In genomic region chr19:26875601-26876000, GRCm38 (mm10) we compare ENCODE assay signal across 23 mouse cellular contexts. TPM values are rescaled to one million over a fixed set of nuclear protein-coding genes. Genes with fewer than 3 reads are reported as not detected.
DNase-seq lines count a peak whose midpoint lies in the region; ATAC-seq and TF ChIP-seq lines count a peak whose summit lies in the region.
"Had no signal": no experiment of that assay in that cellular context is flagged by ENCODE, and none has a peak within 500 bp of the region (broad histone marks: within the 10 kb centered on the region; RNA-seq: fewer than 3 reads in every experiment).

No protein-coding gene starts in this region.

- peak; percentile 6 for DNase-seq in heart, adult 11 months
- DNase-seq in heart, adult 9 months (ENCODE audit: low spot score in 2 of 2): no peak
- no peak for DNase-seq in midbrain, embryonic 10.5 days (ENCODE audit: low spot score)
- no peak for DNase-seq in midbrain, postnatal 0 days (ENCODE audit: low spot score)
- peak; percentile 65 for DNase-seq in brain, embryonic 14.5 days (ENCODE audit: low read depth)
- DNase-seq in gastrocnemius, postnatal 36 days: no peak
- DNase-seq: adrenal gland, adult 2 months; adrenal gland, postnatal 25 days; cerebellum, adult 2 months; cerebellum, postnatal 25 days; heart, adult 2 months; kidney, adult 18-20 months had no signal

- no peak overlapping the region for H3K4me3 ChIP-seq in midbrain, embryonic 10.5 days
- H3K4me3 ChIP-seq in midbrain, postnatal 0 days (ENCODE audit: low read depth, low read length): no peak overlapping the region
- H3K4me3 ChIP-seq in forebrain, embryonic 16.5 days (replicated peaks; ENCODE audit: low read length): no peak overlapping the region
- H3K4me3 ChIP-seq: embryonic facial prominence, embryonic 12.5 days; heart, adult 2 months; heart, embryonic 12.5 days; hindbrain, embryonic 10.5 days; intestine, embryonic 15.5 days had no signal

- peaks cover 32% of the 10 kb centered on the region for H3K4me1 ChIP-seq in midbrain, embryonic 10.5 days
- no peaks in the 10 kb centered on the region for H3K4me1 ChIP-seq in midbrain, postnatal 0 days (ENCODE audit: insufficient read depth, low read length)
- H3K4me1 ChIP-seq in forebrain, embryonic 16.5 days (replicated peaks; ENCODE audit: control insufficient read depth, insufficient read depth, low read length): peaks cover 29% of the 10 kb centered on the region
- H3K4me1 ChIP-seq: intestine, embryonic 15.5 days had no signal

- TF ChIP-seq POLR2A in brain, embryonic 14.5 days (IDR thresholded peaks at IDR 0.05; ENCODE audit: borderline replicate concordance, extremely low read depth, insufficient read depth, insufficient read length, poor library complexity, severe bottlenecking): no peak

- no peak overlapping the region for H3K4me2 ChIP-seq in midbrain, postnatal 0 days (ENCODE audit: low read depth, low read length, poor library complexity, severe bottlenecking)
- no peak overlapping the region for H3K4me2 ChIP-seq in forebrain, embryonic 16.5 days (ENCODE audit: low read length)
- H3K4me2 ChIP-seq: embryonic facial prominence, embryonic 12.5 days; heart, embryonic 12.5 days; intestine, embryonic 15.5 days had no signal

- H3K36me3 ChIP-seq in midbrain, embryonic 10.5 days: no peaks in the 10 kb centered on the region
- H3K36me3 ChIP-seq in midbrain, postnatal 0 days (ENCODE audit: insufficient read depth, low read length): no peaks in the 10 kb centered on the region
- no peaks in the 10 kb centered on the region for H3K36me3 ChIP-seq in forebrain, embryonic 16.5 days (ENCODE audit: control insufficient read depth, insufficient read depth)
- H3K36me3 ChIP-seq: embryonic facial prominence, embryonic 12.5 days; heart, embryonic 12.5 days; hindbrain, embryonic 10.5 days; intestine, embryonic 15.5 days had no signal

- H3K27me3 ChIP-seq in midbrain, embryonic 10.5 days (ENCODE audit: low read depth, poor library complexity, severe bottlenecking): no peaks in the 10 kb centered on the region
- no peaks in the 10 kb centered on the region for H3K27me3 ChIP-seq in midbrain, postnatal 0 days (ENCODE audit: insufficient read depth, low read length)
- H3K27me3 ChIP-seq in forebrain, embryonic 16.5 days (replicated peaks; ENCODE audit: control insufficient read depth, insufficient read depth, low read length): no peaks in the 10 kb centered on the region
- H3K27me3 ChIP-seq: embryonic facial prominence, embryonic 12.5 days; heart, embryonic 12.5 days; intestine, embryonic 15.5 days had no signal

- H3K9me3 ChIP-seq in midbrain, embryonic 10.5 days (replicated peaks): no peaks in the 10 kb centered on the region
- no peaks in the 10 kb centered on the region for H3K9me3 ChIP-seq in midbrain, postnatal 0 days (ENCODE audit: low read length)
- no peaks in the 10 kb centered on the region for H3K9me3 ChIP-seq in forebrain, embryonic 16.5 days (ENCODE audit: control insufficient read depth, low read length)
- H3K9me3 ChIP-seq: embryonic facial prominence, embryonic 12.5 days; heart, embryonic 12.5 days; hindbrain, embryonic 10.5 days; intestine, embryonic 15.5 days had no signal

- 87% methylated on average over 6 of the region's 6 CpGs for WGBS in midbrain, embryonic 10.5 days
- 81% methylated on average over 6 of the region's 6 CpGs for WGBS in midbrain, postnatal 0 days
- WGBS in forebrain, embryonic 16.5 days: 56% methylated on average over 6 of the region's 6 CpGs

- H3K27ac ChIP-seq in midbrain, embryonic 10.5 days (replicated peaks): 0 out of 2 replicates have a peak overlapping the region, but pooled peaks have one; percentile 28
- H3K27ac ChIP-seq in midbrain, postnatal 0 days (ENCODE audit: low read depth, low read length): no peak overlapping the region
- H3K27ac ChIP-seq in forebrain, embryonic 16.5 days (ENCODE audit: low read length): no peak overlapping the region; the same call in 1 of the 2 replicates
- H3K27ac ChIP-seq: embryonic facial prominence, embryonic 12.5 days; heart, adult 2 months; intestine, embryonic 15.5 days had no signal

- no peak overlapping the region for H3K9ac ChIP-seq in midbrain, postnatal 0 days (replicated peaks; ENCODE audit: low read length, poor library complexity, severe bottlenecking)
- no peak overlapping the region for H3K9ac ChIP-seq in forebrain, embryonic 16.5 days (replicated peaks; ENCODE audit: low read depth, low read length)
- H3K9ac ChIP-seq: embryonic facial prominence, embryonic 12.5 days; heart, embryonic 12.5 days; intestine, embryonic 15.5 days had no signal

- TF ChIP-seq CTCF in midbrain, postnatal 0 days (IDR thresholded peaks at IDR 0.05): no peak
- TF ChIP-seq CTCF in brain, embryonic 14.5 days (IDR thresholded peaks at IDR 0.05; ENCODE audit: borderline replicate concordance, extremely low read depth, insufficient read depth, insufficient read length): no peak

- ATAC-seq in midbrain, postnatal 0 days (ENCODE audit: low FRiP score): no peak
- ATAC-seq in forebrain, embryonic 16.5 days: peak; percentile 39
- ATAC-seq: intestine, embryonic 15.5 days had no signal

- intact Hi-C loops in gastrocnemius, postnatal 36 days (cut with DNase I): no loop called here

RNA-seq across cellular contexts. Expression of gene Gm815, which starts 10.1 kb away (rescaled TPM):
- not detected in 2 replicates for polyA plus RNA-seq in midbrain, embryonic 10.5 days (2016; fragmentation: Nextera tagmentation; extraction: Ambion mirVana)
- total RNA-seq in midbrain, postnatal 0 days (2014; rRNA removed): not detected in 2 replicates
- polyA plus RNA-seq in midbrain, postnatal 0 days (2015; fragmentation: Nextera tagmentation; extraction: Ambion mirVana): not detected in 2 replicates
- not detected in 2 replicates for polyA plus RNA-seq in brain, embryonic 14.5 days (2012; rRNA removed)
- polyA plus RNA-seq in forebrain, embryonic 16.5 days (2015; fragmentation: Nextera tagmentation; extraction: Ambion mirVana): not detected in 2 replicates
- not detected for total RNA-seq in gastrocnemius, postnatal 36 days (2021)
- total RNA-seq: adrenal gland, adult 2 months; adrenal gland, postnatal 25 days; ES-E14; gastrocnemius, adult 8-10 months; gastrocnemius, postnatal 4 days; heart, adult 2 months; heart, postnatal 25 days had no signal
- polyA plus RNA-seq: adrenal gland, adult 2 months; cerebellum, adult 2 months; cortical plate, adult 2 months; embryonic facial prominence, embryonic 12.5 days; heart, adult 2 months; heart, embryonic 12.5 days; heart, embryonic 16.5 days; hindbrain, embryonic 10.5 days; intestine, embryonic 15.5 days had no signal

Comparison
In these comparisons a context has a peak if more than half of its experiments do, and no peak if none do; other contexts are left out.
1. DNase-seq: peak in heart, adult 11 months (single experiment) and brain, embryonic 14.5 days (single experiment); none in heart, adult 9 months (0 of 2), midbrain, embryonic 10.5 days (single experiment), midbrain, postnatal 0 days (single experiment) and gastrocnemius, postnatal 36 days (0 of 2).